Mouse (Mus musculus): ENCODE results near the gene Zfp85.

GRCm38 (mm10) chr13:67759966-67760365 lies 4.9 kb upstream of the Zfp85 start:
- TF ChIP-seq CTCF (IDR thresholded peaks at IDR 0.05; ENCODE audit: control insufficient read depth, insufficient read depth, insufficient replicate concordance, low read depth, low read length) = no peak
- TF ChIP-seq POLR2A (IDR thresholded peaks at IDR 0.05; ENCODE audit: control insufficient read depth, low read depth, low read length) = no peak
